Mouse (Mus musculus) stomach, embryonic 16.5 days (tissue): ENCODE measurements around the gene Ankfn1. TPM values are rescaled to one million over a fixed set of nuclear protein-coding genes. Genes with fewer than 3 reads are reported as not detected.

ENCODE experiments used
- ATAC-seq: fragments of 200-750 bp; cut with Nextera tagmentation; 2 replicates; pipeline ENCODE4 v1.8.0; 2017; ENCODE audit warnings: moderate number of reproducible peaks, moderate TSS enrichment; ENCODE audit not compliant: insufficient read depth, low FRiP score
- H3K27ac ChIP-seq: fragments of 300-500 bp; sonication (generic); 2 replicates; pipeline ENCODE4 v1.5.1; 2014; ENCODE audit warnings: low read length
- H3K27me3 ChIP-seq: fragments of 300-500 bp; sonication (generic); 2 replicates; pipeline ENCODE4 v1.6.1; 2014; ENCODE audit warnings: low read length, control low read depth, mixed read lengths; ENCODE audit not compliant: control insufficient read depth, insufficient read depth
- H3K36me3 ChIP-seq: fragments of 300-500 bp; sonication (generic); 2 replicates; pipeline ENCODE4 v1.6.1; 2014; ENCODE audit warnings: low read length; ENCODE audit not compliant: control insufficient read depth, insufficient read depth
- H3K4me1 ChIP-seq: fragments of 300-500 bp; sonication (generic); 2 replicates; pipeline ENCODE4 v1.6.1; 2014; ENCODE audit warnings: low read length, control low read depth, mixed read lengths; ENCODE audit not compliant: control insufficient read depth, insufficient read depth
- H3K4me2 ChIP-seq: fragments of 300-500 bp; sonication (generic); 2 replicates; pipeline ENCODE4 v1.6.1; 2014; ENCODE audit warnings: low read depth, low read length, mixed read lengths
- H3K4me3 ChIP-seq: fragments of 300-500 bp; sonication (generic); replicated peaks from 2 replicates; pipeline ENCODE4 v1.5.1; 2014; ENCODE audit warnings: mild to moderate bottlenecking, low read length
- H3K9ac ChIP-seq: fragments of 300-500 bp; sonication (generic); 2 replicates; pipeline ENCODE4 v1.6.1; 2014; ENCODE audit warnings: low read length
- H3K9me3 ChIP-seq: fragments of 300-500 bp; sonication (generic); replicated peaks from 2 replicates; pipeline ENCODE4 v1.6.1; 2016; ENCODE audit warnings: low read length, control low read depth; ENCODE audit not compliant: control insufficient read depth
- WGBS: fragments of 180-500 bp; shearing (Covaris S2); extraction: QIAGEN DNeasy Blood & Tissue Kit; methylation state at CpG from one replicate; pipeline ENCODE4 v1.1.7; 2014; 5-methylcytosine and 5-hydroxymethylcytosine counted together
- polyA plus RNA-seq: library from polyadenylated mRNA; unstranded; fragments of >200 nt; fragmentation: Nextera tagmentation; extraction: Ambion mirVana; gene quantifications from 2 replicates; pipeline ENCODE4 v1.2.1, GENCODE M21; 2015

Gene Ankfn1
- polyA plus RNA-seq, 1 experiment from 2014 or later, result 0.27 TPM

GRCm38 (mm10) chr11:89450406-89450805, 327.0 kb downstream of the Ankfn1 start:
- H3K4me3 ChIP-seq, result no peak overlapping the region
- no peaks in the 10 kb centered on the region for H3K9me3 ChIP-seq
- no peaks in the 10 kb centered on the region for H3K36me3 ChIP-seq
- H3K9ac ChIP-seq, result no peak overlapping the region
- no peak overlapping the region for H3K27ac ChIP-seq
- no peak overlapping the region for H3K4me2 ChIP-seq
- 86% methylated on average over 4 of the region's 4 CpGs for WGBS
- ATAC-seq, result no peak
- peaks cover 5% of the 10 kb centered on the region; the same call in 1 of the 2 replicates for H3K4me1 ChIP-seq
- H3K27me3 ChIP-seq, result no peaks in the 10 kb centered on the region

GRCm38 (mm10) chr11:89448986-89449385, 328.5 kb downstream of the Ankfn1 start:
- H3K36me3 ChIP-seq, result no peaks in the 10 kb centered on the region
- no peaks in the 10 kb centered on the region for H3K9me3 ChIP-seq
- no peak for ATAC-seq
- H3K27ac ChIP-seq, result no peak overlapping the region
- H3K27me3 ChIP-seq, result no peaks in the 10 kb centered on the region
- no peak overlapping the region for H3K4me2 ChIP-seq
- no peak overlapping the region for H3K4me3 ChIP-seq
- peaks cover 5% of the 10 kb centered on the region; the same call in 1 of the 2 replicates for H3K4me1 ChIP-seq
- H3K9ac ChIP-seq, result no peak overlapping the region
- 77% methylated on average over 6 of the region's 6 CpGs for WGBS

GRCm38 (mm10) chr11:89447477-89447876, 330.0 kb downstream of the Ankfn1 start:
- no peak for ATAC-seq
- Histone ChIP-seq H3K4me2 (no peak overlapping the region), H3K27ac (no peak overlapping the region), H3K4me1 (peaks cover 2% of the 10 kb centered on the region; the same call in 1 of the 2 replicates), H3K9me3 (no peaks in the 10 kb centered on the region), H3K9ac (no peak overlapping the region), H3K36me3 (no peaks in the 10 kb centered on the region), H3K27me3 (no peaks in the 10 kb centered on the region), H3K4me3 (no peak overlapping the region)
- whole genome bisulfite sequencing, result 75% methylated on average over 12 of the region's 12 CpGs

DNA sequence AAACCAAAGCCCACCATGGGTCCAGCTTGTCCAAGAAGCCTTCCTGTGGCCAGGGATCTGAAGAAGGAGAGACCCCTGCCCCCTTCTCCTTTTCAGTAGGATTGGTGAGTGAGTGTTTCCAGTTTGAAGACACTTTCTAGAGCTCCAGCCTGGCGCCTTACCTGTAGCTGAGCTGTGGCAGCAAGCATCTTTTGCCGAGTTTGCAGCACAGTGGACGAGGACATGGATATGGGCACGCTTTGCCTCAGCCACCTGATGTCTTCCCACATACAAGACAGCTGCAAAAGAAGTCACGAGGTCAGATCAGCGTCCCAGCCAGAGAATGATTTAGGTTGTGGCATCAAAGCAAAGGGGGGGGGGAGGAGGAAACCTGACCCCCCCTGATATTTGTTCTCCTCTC, 336.9 kb downstream of the Ankfn1 start:
- Histone ChIP-seq H3K36me3 (no peaks in the 10 kb centered on the region), H3K4me2 (no peak overlapping the region), H3K4me1 (no peaks in the 10 kb centered on the region), H3K27me3 (no peaks in the 10 kb centered on the region), H3K9ac (no peak overlapping the region), H3K4me3 (no peak overlapping the region), H3K9me3 (no peaks in the 10 kb centered on the region), H3K27ac (no peak overlapping the region)
- ATAC-seq, result no peak
- 81% methylated on average over 6 of the region's 6 CpGs for WGBS

GRCm38 (mm10) chr11:89424358-89424757, 353.1 kb downstream of the Ankfn1 start:
- no peak overlapping the region for H3K4me2 ChIP-seq
- no peak overlapping the region for H3K4me3 ChIP-seq
- no peaks in the 10 kb centered on the region for H3K4me1 ChIP-seq
- no peaks in the 10 kb centered on the region for H3K27me3 ChIP-seq
- ATAC-seq, result no peak
- 56% methylated on average over 3 of the region's 3 CpGs for whole genome bisulfite sequencing
- H3K27ac ChIP-seq, result no peak overlapping the region
- H3K36me3 ChIP-seq, result no peaks in the 10 kb centered on the region
- no peaks in the 10 kb centered on the region for H3K9me3 ChIP-seq
- no peak overlapping the region for H3K9ac ChIP-seq

- H3K4me2 ChIP-seq, result no peak overlapping the region
- no peak for ATAC-seq
- 76% methylated on average over 5 of the region's 5 CpGs for WGBS
Observed at GRCm38 (mm10) chr11:89422637-89423036, 354.8 kb downstream of the Ankfn1 start.

DNA sequence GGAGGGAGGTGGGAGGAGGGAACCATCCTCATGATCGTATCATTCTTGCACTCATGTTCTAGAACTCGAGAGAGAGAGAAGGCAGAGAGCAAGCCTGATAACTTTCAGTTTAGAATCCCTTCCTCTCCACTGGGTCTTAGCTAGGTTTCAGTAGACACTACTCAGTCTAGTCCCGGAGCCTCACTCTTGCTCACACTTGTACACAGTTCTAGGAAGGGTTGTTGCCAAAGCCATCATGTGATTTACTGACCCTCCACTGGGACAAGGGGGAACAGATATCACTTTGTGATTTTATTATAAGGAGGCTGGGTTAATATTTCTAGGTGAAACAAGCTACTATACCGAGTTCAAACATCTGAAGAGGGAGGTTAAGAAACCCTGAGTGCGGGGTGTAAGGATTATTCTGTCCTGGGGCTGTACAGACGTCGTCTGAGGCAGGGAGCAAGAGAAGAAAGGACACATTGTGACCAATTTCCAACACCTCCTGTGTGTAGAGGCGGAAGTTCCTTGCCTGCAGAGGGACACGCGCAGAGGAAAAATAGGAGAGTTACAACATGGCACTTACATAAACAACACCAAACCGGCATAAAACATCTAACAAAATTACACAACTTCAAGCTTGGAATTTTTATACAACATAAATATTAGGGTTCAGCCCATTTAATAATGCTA, 356.6 kb downstream of the Ankfn1 start:
- no peak overlapping the region for H3K27ac ChIP-seq
- ATAC-seq, result no peak
- no peaks in the 10 kb centered on the region for H3K9me3 ChIP-seq
- WGBS, result 70% methylated on average over 11 of the region's 11 CpGs
- H3K4me1 ChIP-seq, result no peaks in the 10 kb centered on the region
- H3K9ac ChIP-seq, result no peak overlapping the region
- H3K27me3 ChIP-seq, result no peaks in the 10 kb centered on the region
- H3K36me3 ChIP-seq, result no peaks in the 10 kb centered on the region
- H3K4me2 ChIP-seq, result no peak overlapping the region
- no peak overlapping the region for H3K4me3 ChIP-seq

More at GRCm38 (mm10) chr11:89422637-89423036, 354.8 kb downstream of the Ankfn1 start:
- no peak overlapping the region for H3K4me3 ChIP-seq
- H3K36me3 ChIP-seq, result no peaks in the 10 kb centered on the region
- H3K9me3 ChIP-seq, result no peaks in the 10 kb centered on the region
- no peaks in the 10 kb centered on the region for H3K27me3 ChIP-seq
- no peak overlapping the region for H3K9ac ChIP-seq
- H3K27ac ChIP-seq, result no peak overlapping the region
- H3K4me1 ChIP-seq, result no peaks in the 10 kb centered on the region

- WGBS, result 82% methylated on average over 2 of the region's 2 CpGs
- no peak for ATAC-seq
- H3K36me3 ChIP-seq, result no peaks in the 10 kb centered on the region
- no peak overlapping the region for H3K4me3 ChIP-seq
- H3K27ac ChIP-seq, result no peak overlapping the region
- H3K9me3 ChIP-seq, result no peaks in the 10 kb centered on the region
- no peaks in the 10 kb centered on the region for H3K4me1 ChIP-seq
- H3K27me3 ChIP-seq, result no peaks in the 10 kb centered on the region
- H3K9ac ChIP-seq, result no peak overlapping the region
- no peak overlapping the region for H3K4me2 ChIP-seq
Observed at GRCm38 (mm10) chr11:89419863-89420262, 357.6 kb downstream of the Ankfn1 start.

GRCm38 (mm10) chr11:89418644-89419043, 358.8 kb downstream of the Ankfn1 start:
- Histone ChIP-seq H3K9ac (no peak overlapping the region), H3K4me1 (no peaks in the 10 kb centered on the region), H3K9me3 (no peaks in the 10 kb centered on the region), H3K4me2 (no peak overlapping the region), H3K36me3 (no peaks in the 10 kb centered on the region), H3K27me3 (no peaks in the 10 kb centered on the region), H3K27ac (no peak overlapping the region), H3K4me3 (no peak overlapping the region)
- WGBS, result 51% methylated on average over 12 of the region's 12 CpGs
- no peak for ATAC-seq
